Mouse (Mus musculus) hindbrain, postnatal 0 days (tissue): Measurements from ENCODE around the gene Cyp27b1. TPM values are rescaled to one million over a fixed set of nuclear protein-coding genes. Genes with fewer than 3 reads are reported as not detected.

Experiments used
- ATAC-seq: fragments of 200-750 bp; cut with Nextera tagmentation; 2 replicates; pipeline ENCODE4 v1.8.0; 2017; ENCODE audit warnings: mild to moderate bottlenecking, moderate TSS enrichment, moderate library complexity
- DNase-seq: peaks from one replicate; pipeline ENCODE4 v3.0.0-alpha.2; 2015; ENCODE audit warnings: low spot score
- H3K27ac ChIP-seq: fragments of 300-500 bp; sonication (generic); 2 replicates; pipeline ENCODE4 v1.5.1; 2014; ENCODE audit warnings: mild to moderate bottlenecking
- H3K27me3 ChIP-seq: fragments of 300-500 bp; sonication (generic); 2 replicates; pipeline ENCODE4 v1.6.1; 2014; ENCODE audit warnings: low read length, mixed read lengths; ENCODE audit not compliant: insufficient read depth
- H3K36me3 ChIP-seq: fragments of 300-500 bp; sonication (generic); 2 replicates; pipeline ENCODE4 v1.6.1; 2014; ENCODE audit warnings: low read length, mixed read lengths; ENCODE audit not compliant: insufficient read depth
- H3K4me1 ChIP-seq: fragments of 300-500 bp; sonication (generic); 2 replicates; pipeline ENCODE4 v1.6.1; 2014; ENCODE audit warnings: antibody characterized with exemption, low read length, mixed read lengths; ENCODE audit not compliant: insufficient read depth
- H3K4me2 ChIP-seq: fragments of 300-500 bp; sonication (generic); 2 replicates; pipeline ENCODE4 v1.6.1; 2014; ENCODE audit warnings: low read depth, mild to moderate bottlenecking, low read length, moderate library complexity, mixed read lengths
- H3K4me3 ChIP-seq: fragments of 300-500 bp; sonication (generic); 2 replicates; pipeline ENCODE4 v1.5.1; 2014; ENCODE audit warnings: low read length
- H3K9ac ChIP-seq: fragments of 300-500 bp; sonication (generic); replicated peaks from 2 replicates; pipeline ENCODE4 v1.6.1; 2014; ENCODE audit warnings: mild to moderate bottlenecking, low read length, moderate library complexity, mixed read lengths
- H3K9me3 ChIP-seq: fragments of 300-500 bp; sonication (generic); 2 replicates; pipeline ENCODE4 v1.6.1; 2016; ENCODE audit warnings: low read length, mixed read lengths
- CTCF ChIP-seq: IDR thresholded peaks from 2 replicates; pipeline ENCODE4 v1.5.1; 2016; ENCODE audit warnings: antibody characterized with exemption, control low read depth, low read depth
- WGBS: fragments of 180-500 bp; shearing (Covaris S2); extraction: QIAGEN DNeasy Blood & Tissue Kit; methylation state at CpG from one replicate; pipeline ENCODE4 v1.1.7; 2014; 5-methylcytosine and 5-hydroxymethylcytosine counted together
- polyA plus RNA-seq: library from polyadenylated mRNA; unstranded; fragments of >200 nt; fragmentation: Nextera tagmentation; extraction: Ambion mirVana; gene quantifications from 2 replicates; pipeline ENCODE4 v1.2.1, GENCODE M21; 2015
- total RNA-seq: library from RNA; depleted of rRNA; stranded (reverse); fragments of >200 nt; gene quantifications from 2 replicates; pipeline ENCODE4 v1.2.3, GENCODE M21; 2014

Cyp27b1 gene
- total and polyA plus RNA-seq, 2 experiments from 2014 or later: 0.26 TPM; not detected in 1

DNA sequence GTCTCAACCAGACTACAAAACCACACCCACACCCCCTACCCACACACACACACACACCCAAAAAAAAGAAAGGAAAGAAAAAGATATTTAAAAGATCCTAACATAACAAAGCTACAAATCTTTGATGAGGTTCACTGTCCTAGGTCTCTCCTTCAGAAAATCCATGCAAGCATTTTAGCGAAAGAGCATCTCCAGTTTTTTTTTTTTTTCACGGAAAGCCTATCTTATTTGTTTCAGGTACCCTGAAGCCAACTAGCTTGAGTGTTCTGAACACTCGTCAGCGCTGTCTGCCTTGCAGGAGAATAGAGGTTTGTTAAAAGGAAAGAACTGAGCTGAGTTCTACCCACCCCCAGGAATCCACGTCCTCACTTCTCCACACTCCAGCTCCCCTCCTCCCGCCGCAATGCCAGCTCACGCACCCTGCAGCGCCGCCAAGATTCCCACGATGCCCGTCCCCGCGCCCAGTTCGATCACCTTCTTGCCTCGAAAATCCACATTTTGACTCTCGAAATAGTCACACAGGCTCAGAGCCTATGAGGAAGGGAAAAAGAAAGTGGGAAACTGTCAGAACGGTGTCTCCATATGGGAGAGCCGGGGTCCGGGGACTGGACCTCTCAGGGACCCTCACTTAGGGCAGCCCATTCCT, 7.4 kb upstream of the Cyp27b1 start:
- Histone ChIP-seq H3K9ac (peak overlapping the region; percentile 61), H3K4me3 (peak overlapping the region; percentile 82), H3K27me3 (no peaks in the 10 kb centered on the region), H3K36me3 (no peaks in the 10 kb centered on the region), H3K9me3 (no peaks in the 10 kb centered on the region), H3K27ac (peak overlapping the region; percentile 66; the same call in 1 of the 2 replicates), H3K4me2 (peak overlapping the region; percentile 100), H3K4me1 (no peaks in the 10 kb centered on the region)
- no peak for TF ChIP-seq CTCF
- under 1% methylated on average over 20 of the region's 20 CpGs for WGBS
- ATAC-seq (no peak), DNase-seq (peak; percentile 24)

DNA sequence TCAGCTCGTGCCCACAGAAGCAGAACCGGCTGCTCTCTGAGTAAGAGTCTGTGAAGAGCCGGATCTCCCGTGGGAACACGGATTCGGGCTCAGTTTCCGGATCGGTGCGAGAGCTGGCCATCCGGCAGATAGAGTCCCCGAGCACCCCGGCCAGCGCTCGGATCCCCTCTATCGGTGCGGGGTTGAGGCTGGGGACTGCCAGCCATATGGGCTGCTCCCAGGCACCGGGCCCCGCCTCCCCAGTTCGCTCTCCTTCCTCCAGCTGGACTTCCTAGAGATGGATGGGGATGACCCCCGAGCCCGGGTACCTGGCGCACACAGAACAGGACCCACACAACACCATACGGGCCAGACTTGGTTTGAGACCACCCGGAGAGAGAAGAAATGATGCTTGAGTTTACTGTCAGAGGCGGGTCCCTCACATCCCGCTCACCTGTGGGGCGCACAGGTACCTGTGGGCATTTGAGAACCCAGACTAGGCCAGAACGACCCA, 6.7 kb upstream of the Cyp27b1 start, which contains the start of the genes Mettl1 and Eef1akmt3:
Mettl1 (plus strand) TSS at position 141 of the 493 bp plus-strand sequence.
Eef1akmt3 (minus strand) TSS at position 240 of the 493 bp plus-strand sequence.
- Histone ChIP-seq H3K4me1 (no peaks in the 10 kb centered on the region), H3K4me3 (peak within 1 kb of the TSS; percentile 82), H3K27ac (peak within 1 kb of the TSS; percentile 66; the same call in 1 of the 2 replicates), H3K27me3 (no peaks in the 10 kb centered on the region), H3K9me3 (no peaks in the 10 kb centered on the region), H3K4me2 (peak within 1 kb of the TSS; percentile 100), H3K36me3 (no peaks in the 10 kb centered on the region), H3K9ac (peak within 1 kb of the TSS; percentile 61)
- ATAC-seq: peak; percentile 52
- DNase-seq: peak; percentile 54
- no peak for TF ChIP-seq CTCF
- 2% methylated on average over 28 of the region's 28 CpGs for WGBS

DNA sequence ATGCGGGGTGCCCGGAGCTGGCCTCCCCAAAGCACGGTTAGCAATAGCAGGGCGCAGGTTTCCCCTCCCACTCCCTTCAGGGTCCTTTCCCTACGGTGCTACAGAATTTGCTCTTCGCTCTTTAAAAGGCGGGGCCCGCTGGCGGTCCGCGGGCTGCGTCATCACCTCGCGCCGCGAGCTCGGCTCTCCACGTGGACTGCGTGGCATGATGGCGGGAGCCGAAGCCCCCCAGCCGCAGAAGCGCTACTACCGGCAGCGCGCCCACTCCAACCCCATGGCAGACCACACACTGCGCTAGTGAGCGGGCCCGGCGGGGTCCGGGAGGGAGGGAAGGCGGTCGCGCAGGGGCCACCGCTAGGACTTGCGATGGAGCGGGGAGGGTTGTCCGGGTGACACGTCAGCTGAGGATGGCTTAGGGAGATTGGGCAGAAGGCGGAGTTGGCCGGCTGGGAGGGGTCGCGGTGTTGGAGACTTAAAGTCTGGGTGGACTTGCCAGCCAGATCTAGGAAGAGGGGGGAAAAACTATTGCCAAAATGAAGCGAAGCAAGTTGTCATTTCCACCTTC, 6.2 kb upstream of the Cyp27b1 start:
- TF ChIP-seq CTCF: no peak; the same call in 1 of the 2 replicates
- peak; percentile 92 for ATAC-seq

DNA sequence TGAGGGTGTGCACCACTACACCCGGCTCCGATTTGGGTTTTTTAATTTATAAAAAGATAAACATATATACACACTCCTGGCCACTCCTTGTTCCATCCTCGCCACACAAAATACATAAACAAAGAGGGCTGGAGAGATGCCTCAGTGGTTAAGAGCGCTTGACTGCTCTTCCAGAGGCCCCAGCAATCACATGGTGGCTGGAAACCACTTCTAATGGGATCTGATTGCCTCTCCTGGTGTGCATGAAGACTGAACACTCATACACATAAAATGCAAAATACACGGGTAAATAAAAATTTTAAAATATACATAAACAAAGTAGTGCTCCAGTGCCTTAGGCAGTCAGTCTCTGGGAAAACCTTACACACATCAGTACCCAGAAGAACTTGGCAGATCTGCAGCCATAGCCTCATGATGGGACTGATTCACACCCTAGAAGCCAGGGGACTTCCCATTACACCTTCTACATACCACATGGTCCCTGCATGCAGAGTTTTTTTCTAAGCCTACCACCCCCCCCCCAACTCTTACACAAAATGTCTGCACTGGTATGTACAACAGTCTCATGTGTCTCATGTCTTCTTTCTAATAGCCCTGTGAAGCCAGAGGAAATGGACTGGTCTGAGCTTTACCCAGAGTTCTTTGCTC, 5.5 kb upstream of the Cyp27b1 start:
- Histone ChIP-seq H3K9ac (peak overlapping the region; percentile 61; the same call in 1 of the 2 replicates), H3K36me3 (no peaks in the 10 kb centered on the region), H3K4me2 (peak overlapping the region; percentile 100), H3K27ac (no peak overlapping the region), H3K4me3 (peak overlapping the region; percentile 82), H3K9me3 (no peaks in the 10 kb centered on the region), H3K27me3 (peaks cover 3% of the 10 kb centered on the region; the same call in 1 of the 2 replicates), H3K4me1 (no peaks in the 10 kb centered on the region)
- WGBS: 19% methylated on average over 5 of the region's 5 CpGs
- TF ChIP-seq CTCF: no peak
- DNase-seq (no peak), ATAC-seq (no peak)

More for the DNA sequence above, 6.2 kb upstream of the Cyp27b1 start:
- H3K36me3 ChIP-seq: no peaks in the 10 kb centered on the region
- whole genome bisulfite sequencing: under 1% methylated on average over 44 of the region's 44 CpGs
- peak overlapping the region; percentile 82 for H3K4me3 ChIP-seq
- peak overlapping the region; percentile 66; the same call in 1 of the 2 replicates for H3K27ac ChIP-seq
- H3K4me1 ChIP-seq: no peaks in the 10 kb centered on the region
- H3K9me3 ChIP-seq: no peaks in the 10 kb centered on the region
- peak overlapping the region; percentile 100 for H3K4me2 ChIP-seq
- H3K9ac ChIP-seq: peak overlapping the region; percentile 61
- DNase-seq: peak; percentile 96
- no peaks in the 10 kb centered on the region for H3K27me3 ChIP-seq

DNA sequence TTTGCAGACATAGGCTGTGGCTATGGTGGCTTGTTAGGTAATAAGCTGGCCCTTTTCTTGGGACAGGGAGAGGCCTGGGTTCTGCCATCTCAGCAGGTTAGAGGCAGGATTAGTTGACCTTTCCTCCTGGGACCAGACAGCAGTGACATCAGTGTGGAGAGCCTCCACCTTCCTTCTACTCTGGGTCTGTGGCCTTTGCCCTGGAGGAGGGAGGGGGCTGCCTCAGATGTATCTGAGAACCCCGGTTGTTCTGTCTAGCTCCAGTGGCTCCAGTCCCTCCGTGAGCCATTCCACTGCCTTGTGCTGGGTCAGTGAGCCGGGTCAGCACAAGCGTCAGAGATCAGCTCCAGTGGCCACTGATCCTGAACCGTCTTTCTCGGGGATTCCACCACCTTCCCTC, 4.9 kb upstream of the Cyp27b1 start:
- 81% methylated on average over 6 of the region's 6 CpGs for WGBS
- no peak for DNase-seq
- no peak for TF ChIP-seq CTCF
- no peaks in the 10 kb centered on the region for H3K36me3 ChIP-seq
- no peak overlapping the region for H3K4me3 ChIP-seq
- H3K9me3 ChIP-seq: no peaks in the 10 kb centered on the region
- H3K4me1 ChIP-seq: no peaks in the 10 kb centered on the region
- H3K27ac ChIP-seq: no peak overlapping the region
- H3K27me3 ChIP-seq: peaks cover 9% of the 10 kb centered on the region; the same call in 1 of the 2 replicates
- ATAC-seq: no peak
- H3K9ac ChIP-seq: no peak overlapping the region
- H3K4me2 ChIP-seq: no peak overlapping the region

DNA sequence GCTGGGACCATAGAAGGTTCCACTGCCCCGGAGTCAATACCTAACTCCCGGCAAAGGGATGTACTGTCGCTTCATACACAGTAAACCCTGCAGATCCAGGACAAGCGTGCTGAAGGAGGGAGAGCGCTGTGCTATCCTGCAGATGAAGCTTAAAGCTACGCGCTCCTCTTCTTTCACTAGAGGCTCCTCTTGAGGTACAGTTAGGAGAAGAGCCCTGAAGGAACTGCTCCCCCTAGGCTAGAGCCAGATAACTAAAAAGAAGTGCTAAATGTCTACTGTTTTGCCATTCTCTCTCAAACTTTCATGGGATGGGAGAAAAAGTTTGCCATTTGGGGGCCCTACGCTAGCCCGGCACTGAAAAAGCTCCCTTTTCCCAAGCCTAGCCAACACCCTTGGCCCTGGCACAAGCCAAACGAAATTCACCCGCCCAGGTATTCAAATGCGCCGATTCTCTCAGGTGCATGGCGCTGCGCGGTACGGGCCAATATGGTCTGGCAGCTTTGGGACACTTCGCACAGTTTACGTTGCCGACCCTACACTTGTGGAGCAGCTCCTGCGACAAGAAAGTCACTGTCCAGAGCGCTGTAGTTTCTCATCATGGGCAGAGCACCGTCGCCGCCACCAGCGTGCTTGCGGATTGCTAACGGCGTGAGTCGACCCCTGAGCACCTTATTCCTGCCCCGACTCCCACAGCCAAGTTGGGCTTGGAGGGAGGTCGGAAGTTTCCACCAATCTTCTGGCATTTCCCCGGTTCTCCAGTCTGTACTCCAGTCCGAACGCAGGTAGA, 751 bp downstream of the Cyp27b1 start:
- Histone ChIP-seq H3K9me3 (no peaks in the 10 kb centered on the region), H3K4me2 (peak overlapping the region; percentile 8; the same call in 1 of the 2 replicates), H3K27ac (no peak overlapping the region), H3K4me1 (peaks cover 6% of the 10 kb centered on the region; the same call in 1 of the 2 replicates), H3K9ac (no peak overlapping the region), H3K27me3 (peaks cover 26% of the 10 kb centered on the region; the same call in 1 of the 2 replicates), H3K4me3 (0 out of 2 replicates have a peak overlapping the region, but pooled peaks have one; percentile 0), H3K36me3 (no peaks in the 10 kb centered on the region; the same call in 1 of the 2 replicates)
- ATAC-seq (no peak), DNase-seq (no peak)
- TF ChIP-seq CTCF: 0 out of 2 replicates have a peak, but pooled peaks have one; percentile 3
- WGBS: 6% methylated on average over 35 of the region's 35 CpGs
